Mouse (Mus musculus): ENCODE measurements around the gene Sptb. TPM values are rescaled to one million over a fixed set of nuclear protein-coding genes. Genes with fewer than 3 reads are reported as not detected.
A peak's percentile ranks its signal among the peaks of the same experiment; 100 is the strongest.

Sptb gene
- polyA plus RNA-seq, 1 experiment, result 101 TPM

DNA sequence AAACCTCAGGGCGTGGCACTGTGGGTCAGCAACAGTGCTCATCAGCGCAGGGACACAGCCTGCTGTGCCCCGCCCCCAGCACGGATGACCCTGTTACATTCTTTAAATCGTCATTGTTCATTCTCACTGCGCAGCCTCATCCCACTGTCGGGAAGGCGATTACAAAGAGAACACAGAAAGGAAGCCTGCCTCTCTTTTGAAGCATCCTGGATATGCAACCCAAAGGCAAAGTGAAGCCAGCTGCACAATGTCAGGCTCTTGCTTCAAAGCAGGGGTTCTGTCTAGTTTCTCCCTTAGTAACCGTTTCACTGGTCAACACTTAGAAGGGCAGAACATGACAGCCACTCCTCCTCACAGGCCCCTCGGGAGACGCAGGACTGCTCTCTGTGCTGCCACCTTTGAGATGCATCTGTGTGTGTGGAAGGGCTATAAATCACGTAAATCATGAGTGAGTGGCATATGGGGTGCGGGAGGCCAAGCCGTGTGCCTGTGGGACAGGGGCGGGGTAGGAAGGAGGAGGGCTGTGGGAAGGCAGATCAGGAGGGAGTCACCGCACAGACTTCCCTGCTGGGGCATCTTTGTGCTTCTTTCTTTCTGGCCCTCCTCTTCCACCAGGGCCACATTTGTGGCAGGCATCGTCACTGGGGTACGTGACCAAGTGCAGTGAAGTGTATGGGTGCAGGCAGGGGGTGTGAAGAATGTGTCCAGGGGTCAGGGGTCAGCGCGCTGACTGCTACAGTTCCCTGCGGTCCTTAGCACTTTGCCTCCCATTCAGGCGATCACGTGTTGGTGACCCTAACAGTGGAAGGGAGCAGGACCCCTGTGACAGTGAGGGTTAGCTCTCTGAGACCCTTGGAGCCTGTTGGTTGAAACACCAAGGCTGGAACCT, 64.9 kb downstream of the Sptb start:
- H3K27ac ChIP-seq (ENCODE audit: insufficient read depth, low read length), result no peak overlapping the region
- H3K4me1 ChIP-seq (ENCODE audit: control insufficient read depth, insufficient read depth, low read length), result peaks cover 66% of the 10 kb centered on the region
- H3K27me3 ChIP-seq (ENCODE audit: control insufficient read depth, insufficient read depth, low read length), result no peaks in the 10 kb centered on the region
- H3K4me3 ChIP-seq (replicated peaks; ENCODE audit: insufficient read depth, low read depth, low read length), result no peak overlapping the region
- 37% methylated on average over 23 of the region's 23 CpGs for WGBS
- no peak for TF ChIP-seq POLR2A (IDR thresholded peaks at IDR 0.05; ENCODE audit: borderline replicate concordance, insufficient read depth, low read length)
- TF ChIP-seq CTCF (IDR thresholded peaks at IDR 0.05; ENCODE audit: borderline replicate concordance, insufficient read depth, low read depth, low read length), result no peak
- no peak for DNase-seq

DNA sequence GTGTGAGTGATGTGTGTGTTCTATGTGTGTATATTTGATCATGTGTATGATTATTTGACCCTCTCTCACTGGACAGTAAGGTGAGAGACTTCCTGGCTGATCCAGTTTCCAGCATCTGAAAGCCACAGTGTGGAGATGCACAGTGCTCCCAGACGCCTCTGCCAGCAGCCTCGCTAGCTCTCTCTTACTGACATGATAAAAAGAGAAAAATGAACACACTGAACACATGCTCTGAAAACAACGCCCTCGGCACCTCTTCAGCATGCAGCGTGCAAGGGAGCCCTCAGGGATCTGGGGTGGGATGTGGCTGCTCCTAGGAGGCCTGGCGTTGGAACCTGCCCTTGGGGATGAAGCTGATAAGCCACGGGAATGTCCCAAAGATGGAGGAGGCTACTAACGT, 66.7 kb downstream of the Sptb start:
- TF ChIP-seq POLR2A (IDR thresholded peaks at IDR 0.05; ENCODE audit: borderline replicate concordance, insufficient read depth, low read length) (no peak), CTCF (IDR thresholded peaks at IDR 0.05; ENCODE audit: borderline replicate concordance, insufficient read depth, low read depth, low read length) (no peak)
- no peaks in the 10 kb centered on the region for H3K27me3 ChIP-seq (ENCODE audit: control insufficient read depth, insufficient read depth, low read length)
- 53% methylated on average over 8 of the region's 8 CpGs for WGBS
- peaks cover 53% of the 10 kb centered on the region for H3K4me1 ChIP-seq (ENCODE audit: control insufficient read depth, insufficient read depth, low read length)
- DNase-seq, result no peak
- H3K27ac ChIP-seq (ENCODE audit: insufficient read depth, low read length), result no peak overlapping the region
- no peak overlapping the region for H3K4me3 ChIP-seq (replicated peaks; ENCODE audit: insufficient read depth, low read depth, low read length)

DNA sequence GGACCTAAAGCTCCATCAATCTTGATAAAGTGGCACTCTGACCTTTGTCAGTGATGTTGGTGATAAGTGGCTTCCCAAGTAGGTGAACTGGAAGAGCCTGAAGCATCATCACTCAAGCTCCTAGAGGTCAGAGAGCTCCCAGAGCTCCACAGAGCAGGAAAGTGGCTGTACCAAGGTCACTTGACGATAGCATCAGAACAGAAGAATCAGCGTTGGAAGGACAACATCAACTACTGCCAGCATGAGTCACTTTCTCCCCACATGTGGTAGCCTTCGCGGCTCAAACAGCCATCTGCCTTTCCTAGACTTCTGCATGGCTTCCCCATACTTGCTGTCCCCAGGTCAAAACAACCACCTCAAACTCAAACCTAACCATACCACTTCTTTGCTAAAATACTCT, 67.7 kb downstream of the Sptb start:
- peak; percentile 60 to 76 for DNase-seq
- Histone ChIP-seq H3K27ac (ENCODE audit: insufficient read depth, low read length) (0 out of 2 replicates have a peak overlapping the region, but pooled peaks have one; percentile 2), H3K27me3 (ENCODE audit: control insufficient read depth, insufficient read depth, low read length) (no peaks in the 10 kb centered on the region), H3K4me3 (replicated peaks; ENCODE audit: insufficient read depth, low read depth, low read length) (no peak overlapping the region), H3K4me1 (ENCODE audit: control insufficient read depth, insufficient read depth, low read length) (peaks cover 52% of the 10 kb centered on the region)
- 13% methylated on average over 4 of the region's 4 CpGs for WGBS
- no peak for TF ChIP-seq POLR2A (IDR thresholded peaks at IDR 0.05; ENCODE audit: borderline replicate concordance, insufficient read depth, low read length)
- TF ChIP-seq CTCF (IDR thresholded peaks at IDR 0.05; ENCODE audit: borderline replicate concordance, insufficient read depth, low read depth, low read length), result no peak

DNA sequence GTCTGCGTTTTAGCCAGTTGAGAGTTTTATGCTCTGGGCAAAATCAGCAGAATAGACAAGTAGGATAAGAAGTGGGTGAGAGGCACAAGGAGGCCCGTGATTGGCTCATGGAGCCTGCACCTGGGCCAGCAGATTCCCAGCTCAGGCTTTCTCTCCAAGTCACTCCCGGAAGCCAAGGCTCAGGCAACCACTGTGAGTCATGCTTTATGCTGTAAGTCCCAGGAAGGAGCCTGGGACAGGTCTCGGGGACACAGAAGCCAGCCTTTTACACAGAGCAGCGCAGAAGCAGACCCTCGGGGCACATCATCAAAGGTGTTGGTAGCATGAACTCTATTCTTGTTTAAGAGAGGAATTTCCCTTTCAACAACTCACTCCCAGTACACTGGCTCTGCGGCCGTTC, 69.7 kb downstream of the Sptb start:
- TF ChIP-seq CTCF (IDR thresholded peaks at IDR 0.05; ENCODE audit: borderline replicate concordance, insufficient read depth, low read depth, low read length), result no peak
- no peak for TF ChIP-seq POLR2A (IDR thresholded peaks at IDR 0.05; ENCODE audit: borderline replicate concordance, insufficient read depth, low read length)
- WGBS, result 34% methylated on average over 8 of the region's 8 CpGs
- peaks cover 45% of the 10 kb centered on the region for H3K4me1 ChIP-seq (ENCODE audit: control insufficient read depth, insufficient read depth, low read length)
- H3K27ac ChIP-seq (ENCODE audit: insufficient read depth, low read length), result peak overlapping the region; percentile 59; the same call in 1 of the 2 replicates
- no peak overlapping the region for H3K4me3 ChIP-seq (replicated peaks; ENCODE audit: insufficient read depth, low read depth, low read length)
- H3K27me3 ChIP-seq (ENCODE audit: control insufficient read depth, insufficient read depth, low read length), result no peaks in the 10 kb centered on the region
- peak; percentile 63 to 81 for DNase-seq

DNA sequence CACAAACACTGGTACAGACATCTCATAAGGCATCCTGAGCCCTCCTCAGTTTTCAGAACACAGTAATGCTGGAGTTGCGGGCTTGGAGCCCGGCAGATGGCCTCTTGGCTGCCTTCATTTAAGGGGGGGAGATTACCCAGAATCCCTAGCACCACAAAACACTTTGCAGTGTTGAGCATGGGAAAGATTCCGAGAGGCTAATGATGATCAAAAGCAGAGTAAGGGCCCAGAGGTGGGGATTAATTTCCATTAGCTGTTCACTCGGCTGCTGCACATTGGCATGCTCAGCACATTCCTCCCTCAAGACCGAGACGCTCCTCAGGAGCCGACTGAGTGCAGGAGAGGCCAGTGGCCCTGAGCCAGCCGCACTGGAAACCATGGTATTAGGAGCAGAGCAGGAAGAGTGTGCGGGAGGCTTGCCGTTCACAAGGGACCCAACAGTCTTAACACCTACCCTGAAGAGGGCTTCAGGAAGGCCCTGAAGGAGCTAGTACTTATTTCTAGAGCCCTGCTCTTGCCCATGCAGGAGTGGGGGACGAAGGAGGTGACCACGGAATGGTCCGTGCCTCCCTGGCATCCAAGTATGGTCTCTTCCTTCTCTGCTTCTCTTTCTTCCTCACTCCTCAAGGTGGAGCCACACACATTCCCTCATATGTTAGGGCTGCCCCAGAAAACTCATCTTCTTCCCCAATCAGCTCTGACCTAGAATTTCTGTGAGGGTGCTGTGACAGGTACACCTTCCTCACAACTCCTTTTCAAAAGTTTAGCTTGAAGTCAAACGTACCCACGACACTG, 75.3 kb downstream of the Sptb start:
- TF ChIP-seq CTCF (IDR thresholded peaks at IDR 0.05; ENCODE audit: borderline replicate concordance, insufficient read depth, low read depth, low read length) (no peak), POLR2A (IDR thresholded peaks at IDR 0.05; ENCODE audit: borderline replicate concordance, insufficient read depth, low read length) (no peak)
- H3K4me3 ChIP-seq (replicated peaks; ENCODE audit: insufficient read depth, low read depth, low read length), result no peak overlapping the region
- peak; percentile 74 to 76 for DNase-seq
- H3K27me3 ChIP-seq (ENCODE audit: control insufficient read depth, insufficient read depth, low read length), result no peaks in the 10 kb centered on the region
- H3K4me1 ChIP-seq (ENCODE audit: control insufficient read depth, insufficient read depth, low read length), result peaks cover 33% of the 10 kb centered on the region
- 15% methylated on average over 15 of the region's 15 CpGs for WGBS
- H3K27ac ChIP-seq (ENCODE audit: insufficient read depth, low read length), result peak overlapping the region; percentile 67

DNA sequence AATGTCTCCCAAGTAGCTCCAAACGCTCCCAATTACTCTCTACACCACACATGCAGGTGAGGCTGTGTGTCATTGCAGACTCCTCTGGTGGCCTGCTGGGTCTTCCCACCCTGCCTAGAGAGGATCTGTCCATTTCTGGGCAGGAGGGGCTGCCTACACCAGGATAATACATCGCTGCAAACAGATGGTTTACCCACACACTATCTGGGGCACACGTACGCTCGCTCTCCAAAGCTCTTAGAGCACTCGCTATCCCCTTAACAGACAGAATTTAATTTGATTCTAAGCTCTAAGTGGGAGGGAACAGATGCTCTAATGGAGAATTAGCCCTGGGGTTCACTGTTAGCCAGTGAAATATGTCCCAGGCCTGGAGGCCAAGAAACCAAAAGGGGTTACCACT, 87.0 kb downstream of the Sptb start:
- peaks cover 28% of the 10 kb centered on the region for H3K4me1 ChIP-seq (ENCODE audit: control insufficient read depth, insufficient read depth, low read length)
- no peaks in the 10 kb centered on the region for H3K27me3 ChIP-seq (ENCODE audit: control insufficient read depth, insufficient read depth, low read length)
- H3K27ac ChIP-seq (ENCODE audit: insufficient read depth, low read length), result 0 out of 2 replicates have a peak overlapping the region, but pooled peaks have one; percentile 65
- DNase-seq, result peak in 1 of 2 experiments; percentile 34
- 22% methylated on average over 6 of the region's 6 CpGs for WGBS
- TF ChIP-seq POLR2A (IDR thresholded peaks at IDR 0.05; ENCODE audit: borderline replicate concordance, insufficient read depth, low read length) (no peak), CTCF (IDR thresholded peaks at IDR 0.05; ENCODE audit: borderline replicate concordance, insufficient read depth, low read depth, low read length) (no peak)
- H3K4me3 ChIP-seq (replicated peaks; ENCODE audit: insufficient read depth, low read depth, low read length), result no peak overlapping the region

DNA sequence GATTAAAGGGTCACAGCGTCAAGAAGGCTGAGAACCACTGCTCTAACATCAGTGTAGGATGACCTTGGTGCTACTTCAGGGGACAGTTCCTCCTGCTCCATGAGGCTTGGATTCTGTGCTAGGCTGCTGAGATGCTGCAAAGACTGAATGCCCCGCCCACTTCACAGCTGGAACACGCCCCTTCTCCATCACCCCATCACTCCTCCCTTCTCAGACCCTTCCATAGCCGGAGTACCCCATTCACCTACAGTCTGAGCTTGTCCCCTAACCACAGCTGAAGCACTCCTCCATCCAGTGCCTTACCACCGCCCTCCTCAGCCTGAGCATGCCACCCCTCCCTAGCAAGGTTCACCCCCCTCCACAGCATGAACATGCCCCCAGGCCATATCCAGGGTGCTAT, 90.5 kb downstream of the Sptb start:
- Histone ChIP-seq H3K4me1 (ENCODE audit: control insufficient read depth, insufficient read depth, low read length) (peaks cover 32% of the 10 kb centered on the region), H3K27ac (ENCODE audit: insufficient read depth, low read length) (no peak overlapping the region), H3K27me3 (ENCODE audit: control insufficient read depth, insufficient read depth, low read length) (no peaks in the 10 kb centered on the region), H3K4me3 (replicated peaks; ENCODE audit: insufficient read depth, low read depth, low read length) (no peak overlapping the region)
- WGBS, result 64% methylated on average over 5 of the region's 5 CpGs
- no peak for TF ChIP-seq CTCF (IDR thresholded peaks at IDR 0.05; ENCODE audit: borderline replicate concordance, insufficient read depth, low read depth, low read length)
- TF ChIP-seq POLR2A (IDR thresholded peaks at IDR 0.05; ENCODE audit: borderline replicate concordance, insufficient read depth, low read length), result no peak
- DNase-seq, result no peak

All from cerebellum, adult 2 months (tissue).